Mouse (Mus musculus): Measurements from ENCODE around the gene Col6a6. TPM values are rescaled to one million over a fixed set of nuclear protein-coding genes. Genes with fewer than 3 reads are reported as not detected.

Gene Col6a6
- total and polyA plus RNA-seq, 3 experiments, result not detected

DNA sequence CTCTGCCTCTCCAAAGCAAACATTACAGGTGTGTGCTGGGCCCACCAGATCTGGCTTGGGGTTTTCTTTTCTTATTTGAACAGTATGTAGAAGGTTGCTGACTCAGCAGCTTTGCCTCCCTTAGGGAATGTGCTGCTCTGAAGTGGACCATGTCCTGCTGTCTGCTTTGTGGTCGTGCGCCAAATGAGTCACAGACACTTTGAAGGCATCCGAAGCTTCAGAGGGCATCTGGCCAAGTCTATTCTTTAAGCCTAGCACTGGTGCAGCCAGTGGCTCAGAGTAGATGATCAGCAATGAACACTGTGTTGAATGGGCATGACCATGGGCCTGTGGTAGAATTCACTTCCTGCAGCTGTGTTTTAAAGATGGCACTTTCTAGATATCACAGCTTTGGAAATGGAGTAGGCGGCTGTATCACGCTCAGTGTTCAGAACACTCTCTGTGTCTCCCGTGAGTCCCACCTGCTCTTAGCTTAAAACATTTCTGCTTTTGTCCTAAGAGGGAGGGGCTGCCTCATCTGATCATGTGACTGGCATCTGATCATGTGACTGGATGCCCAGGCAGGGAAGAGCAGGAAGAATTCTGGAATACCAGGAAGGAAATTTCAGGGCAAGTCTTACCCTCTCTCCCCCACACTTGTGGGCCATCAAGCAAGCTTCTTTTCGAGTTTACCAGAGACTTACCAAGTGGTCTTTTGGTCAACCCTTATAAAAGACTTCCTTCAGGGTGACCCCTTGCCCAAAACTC lies 131.0 kb downstream of the Col6a6 start:
- no peaks in the 10 kb centered on the region for H3K27me3 ChIP-seq (ENCODE audit: control insufficient read depth in 1 of 2, insufficient read depth in 2 of 2, low read length in 2 of 2)
- H3K27ac ChIP-seq (ENCODE audit: control insufficient read depth, low read depth, low read length), result no peak overlapping the region
- no peaks in the 10 kb centered on the region for H3K36me3 ChIP-seq (ENCODE audit: control insufficient read depth in 1 of 2, insufficient read depth in 2 of 2, low read length in 2 of 2)
- H3K9ac ChIP-seq (ENCODE audit: control insufficient read depth, low read depth, low read length, poor library complexity, severe bottlenecking), result no peak overlapping the region
- H3K4me1 ChIP-seq (ENCODE audit: control insufficient read depth in 1 of 2, insufficient read depth in 2 of 2, low read length in 2 of 2), result no peaks in the 10 kb centered on the region
- H3K9me3 ChIP-seq (replicated peaks; ENCODE audit: insufficient read depth, low read length), result no peaks in the 10 kb centered on the region
- H3K4me3 ChIP-seq (ENCODE audit: control insufficient read depth in 1 of 2, insufficient read depth in 1 of 2, low read depth in 2 of 2, low read length in 2 of 2), result no peak overlapping the region
- no peak for DNase-seq (ENCODE audit: low read depth, low spot score)
- no peaks in the 10 kb centered on the region for H3K79me2 ChIP-seq (ENCODE audit: control insufficient read depth, insufficient read depth, low read length, poor library complexity)
- no peak for TF ChIP-seq SIN3A (IDR thresholded peaks at IDR 0.05; ENCODE audit: low read length)
- TF ChIP-seq USF1 (IDR thresholded peaks at IDR 0.05; ENCODE audit: low read depth, low read length), result peak; percentile 22; the same call in 1 of the 2 replicates
- no peak for TF ChIP-seq RAD21 (IDR thresholded peaks at IDR 0.05; ENCODE audit: low read depth, low read length)
- no peak for TF ChIP-seq USF2 (IDR thresholded peaks at IDR 0.05; ENCODE audit: borderline replicate concordance in 1 of 2, insufficient read depth in 1 of 2, low read depth in 1 of 2, low read length in 2 of 2)
- TF ChIP-seq ETS1 (IDR thresholded peaks at IDR 0.05; ENCODE audit: low read depth, low read length), result no peak
- no peak for TF ChIP-seq CTCF (IDR thresholded peaks at IDR 0.05 in 2 of 3, conservative IDR thresholded peaks at IDR 0.05 in 1 of 3; ENCODE audit: control insufficient read depth in 1 of 3, insufficient read depth in 1 of 3, low read depth in 2 of 3, low read length in 3 of 3, poor library complexity in 1 of 3, severe bottlenecking in 1 of 3)
- peak; percentile 59; the same call in 1 of the 2 replicates for TF ChIP-seq MAFK (IDR thresholded peaks at IDR 0.05; ENCODE audit: borderline replicate concordance, low read depth, low read length)
- no peak for TF ChIP-seq TCF12 (IDR thresholded peaks at IDR 0.05; ENCODE audit: low read depth, low read length)
- no peak for TF ChIP-seq KAT2A (conservative IDR thresholded peaks at IDR 0.05; ENCODE audit: low read depth, low read length)
- TF ChIP-seq MXI1 (IDR thresholded peaks at IDR 0.05; ENCODE audit: low read depth, low read length), result no peak
- TF ChIP-seq ZNF384 (IDR thresholded peaks at IDR 0.05; ENCODE audit: low read depth, low read length), result no peak

- H3K27ac ChIP-seq (ENCODE audit: control insufficient read depth, low read depth, low read length), result no peak overlapping the region
- H3K9ac ChIP-seq (ENCODE audit: control insufficient read depth, low read depth, low read length, poor library complexity, severe bottlenecking), result no peak overlapping the region
- TF ChIP-seq CTCF (IDR thresholded peaks at IDR 0.05 in 2 of 3, conservative IDR thresholded peaks at IDR 0.05 in 1 of 3; ENCODE audit: control insufficient read depth in 1 of 3, insufficient read depth in 1 of 3, low read depth in 2 of 3, low read length in 3 of 3, poor library complexity in 1 of 3, severe bottlenecking in 1 of 3) (peak in 2 of 3 experiments; percentile 31 to 50; a peak in 5 of 6 replicates), HCFC1 (IDR thresholded peaks at IDR 0.05; ENCODE audit: low read depth, low read length) (no peak), SMC3 (IDR thresholded peaks at IDR 0.05; ENCODE audit: low read depth, low read length) (peak; percentile 15; the same call in 1 of the 2 replicates), POLR2A (IDR thresholded peaks at IDR 0.05; ENCODE audit: control insufficient read depth in 1 of 2, insufficient read depth in 1 of 2, low read depth in 1 of 2, low read length in 2 of 2, poor library complexity in 1 of 2) (no peak), SIN3A (IDR thresholded peaks at IDR 0.05; ENCODE audit: low read length) (no peak), JUND (IDR thresholded peaks at IDR 0.05; ENCODE audit: low read depth, low read length) (no peak), BHLHE40 (IDR thresholded peaks at IDR 0.05; ENCODE audit: borderline replicate concordance, low read depth, low read length) (no peak), ZC3H11A (IDR thresholded peaks at IDR 0.05; ENCODE audit: low read depth, low read length) (no peak), CHD2 (IDR thresholded peaks at IDR 0.05; ENCODE audit: low read length) (no peak), TBP (IDR thresholded peaks at IDR 0.05; ENCODE audit: low read depth, low read length) (no peak), RCOR1 (IDR thresholded peaks at IDR 0.05; ENCODE audit: low read depth, low read length) (no peak), RAD21 (IDR thresholded peaks at IDR 0.05; ENCODE audit: low read depth, low read length) (peak; percentile 11), POLR2AphosphoS5 (IDR thresholded peaks at IDR 0.05; ENCODE audit: borderline replicate concordance, low read depth, low read length) (no peak), E2F4 (IDR thresholded peaks at IDR 0.05; ENCODE audit: borderline replicate concordance, low read depth, low read length) (no peak), POLR2AphosphoS2 (IDR thresholded peaks at IDR 0.05; ENCODE audit: low read length) (no peak), ZKSCAN1 (IDR thresholded peaks at IDR 0.05; ENCODE audit: low read depth, low read length) (no peak), GABPA (IDR thresholded peaks at IDR 0.05; ENCODE audit: low read depth, low read length) (no peak), MYC (IDR thresholded peaks at IDR 0.05; ENCODE audit: low read depth, low read length) (no peak), UBTF (IDR thresholded peaks at IDR 0.05; ENCODE audit: borderline replicate concordance, insufficient read depth, low read depth, low read length) (no peak), EP300 (IDR thresholded peaks at IDR 0.05; ENCODE audit: low read depth in 1 of 2, low read length in 2 of 2) (no peak), MAFK (IDR thresholded peaks at IDR 0.05; ENCODE audit: borderline replicate concordance, low read depth, low read length) (no peak)
- H3K36me3 ChIP-seq (ENCODE audit: control insufficient read depth in 1 of 2, insufficient read depth in 2 of 2, low read length in 2 of 2), result no peaks in the 10 kb centered on the region
- peak; percentile 16 for DNase-seq (ENCODE audit: low read depth, low spot score)
- no peaks in the 10 kb centered on the region for H3K4me1 ChIP-seq (ENCODE audit: control insufficient read depth in 1 of 2, insufficient read depth in 2 of 2, low read length in 2 of 2)
- H3K9me3 ChIP-seq (replicated peaks; ENCODE audit: insufficient read depth, low read length), result no peaks in the 10 kb centered on the region
- H3K79me2 ChIP-seq (ENCODE audit: control insufficient read depth, insufficient read depth, low read length, poor library complexity), result no peaks in the 10 kb centered on the region
- H3K4me3 ChIP-seq (ENCODE audit: control insufficient read depth in 1 of 2, insufficient read depth in 1 of 2, low read depth in 2 of 2, low read length in 2 of 2), result no peak overlapping the region
- H3K27me3 ChIP-seq (ENCODE audit: control insufficient read depth in 1 of 2, insufficient read depth in 2 of 2, low read length in 2 of 2), result no peaks in the 10 kb centered on the region
Observed at GRCm38 (mm10) chr9:105693854-105694253, 134.1 kb downstream of the Col6a6 start.
